Mouse (Mus musculus) retina, postnatal 7 days (tissue): ENCODE results near the gene Ulk4.

Experiments used
- DNase-seq: peaks from one replicate; pipeline ENCODE4 v3.0.0-alpha.2; 2012; ENCODE audit warnings: low read depth, low spot score

Ulk4 gene

GRCm38 (mm10) chr9:121277118-121278060, at the start of gene Ulk4:
Gene Ulk4, minus strand, starts transcription at chr9:121277197.
- peak; percentile 89 for DNase-seq

- DNase-seq: no peak
Measured at GRCm38 (mm10) chr9:121322034-121322433, 45.0 kb upstream of the Ulk4 start.

- DNase-seq: no peak
Measured at GRCm38 (mm10) chr9:121321118-121321517, 44.1 kb upstream of the Ulk4 start.

- no peak for DNase-seq
Measured at GRCm38 (mm10) chr9:121320433-121320832, 43.4 kb upstream of the Ulk4 start.

GRCm38 (mm10) chr9:121319323-121319966, 42.4 kb upstream of the Ulk4 start:
- DNase-seq: no peak

GRCm38 (mm10) chr9:121316621-121317405, 39.8 kb upstream of the Ulk4 start:
- DNase-seq: no peak

GRCm38 (mm10) chr9:121315901-121316595, 39.1 kb upstream of the Ulk4 start:
- DNase-seq: no peak

GRCm38 (mm10) chr9:121314541-121315152, 37.6 kb upstream of the Ulk4 start:
- DNase-seq: no peak

- no peak for DNase-seq
Measured at GRCm38 (mm10) chr9:121313656-121314374, 36.8 kb upstream of the Ulk4 start.

GRCm38 (mm10) chr9:121312237-121312891, 35.4 kb upstream of the Ulk4 start:
- no peak for DNase-seq

- no peak for DNase-seq
Measured at GRCm38 (mm10) chr9:121311846-121312236, 34.8 kb upstream of the Ulk4 start.

- no peak for DNase-seq
Measured at GRCm38 (mm10) chr9:121310501-121310900, 33.5 kb upstream of the Ulk4 start.

- DNase-seq: no peak
Measured at GRCm38 (mm10) chr9:121309287-121309686, 32.3 kb upstream of the Ulk4 start.

GRCm38 (mm10) chr9:121305456-121305855, 28.5 kb upstream of the Ulk4 start:
- no peak for DNase-seq

GRCm38 (mm10) chr9:121304520-121304919, 27.5 kb upstream of the Ulk4 start:
- no peak for DNase-seq

- no peak for DNase-seq
Measured at GRCm38 (mm10) chr9:121303748-121304147, 26.8 kb upstream of the Ulk4 start.

- DNase-seq: no peak
Measured at GRCm38 (mm10) chr9:121303086-121303485, 26.1 kb upstream of the Ulk4 start.

- DNase-seq: no peak
Measured at GRCm38 (mm10) chr9:121302543-121302942, 25.5 kb upstream of the Ulk4 start.

- no peak for DNase-seq
Measured at GRCm38 (mm10) chr9:121301041-121301920, 24.3 kb upstream of the Ulk4 start.
